Mouse (Mus musculus): ENCODE measurements at regions not wholly inside any gene's neighbourhood (a gene's known extent, or its start where the extent isn't known, plus 50 kb on each side); places are given as distances from the start of the nearest gene placed in this dataset.

- TF ChIP-seq CTCF (IDR thresholded peaks at IDR 0.05; ENCODE audit: low read depth, low read length) (no peak), POLR2A (IDR thresholded peaks at IDR 0.05; ENCODE audit: borderline replicate concordance, low read depth, low read length) (no peak)
These were observed 363.2 kb upstream of the Trib2 start for GRCm38 (mm10) chr12:16179897-16180296.
